ENCODE assay signal across 8 mouse cellular contexts in the genomic region with DNA sequence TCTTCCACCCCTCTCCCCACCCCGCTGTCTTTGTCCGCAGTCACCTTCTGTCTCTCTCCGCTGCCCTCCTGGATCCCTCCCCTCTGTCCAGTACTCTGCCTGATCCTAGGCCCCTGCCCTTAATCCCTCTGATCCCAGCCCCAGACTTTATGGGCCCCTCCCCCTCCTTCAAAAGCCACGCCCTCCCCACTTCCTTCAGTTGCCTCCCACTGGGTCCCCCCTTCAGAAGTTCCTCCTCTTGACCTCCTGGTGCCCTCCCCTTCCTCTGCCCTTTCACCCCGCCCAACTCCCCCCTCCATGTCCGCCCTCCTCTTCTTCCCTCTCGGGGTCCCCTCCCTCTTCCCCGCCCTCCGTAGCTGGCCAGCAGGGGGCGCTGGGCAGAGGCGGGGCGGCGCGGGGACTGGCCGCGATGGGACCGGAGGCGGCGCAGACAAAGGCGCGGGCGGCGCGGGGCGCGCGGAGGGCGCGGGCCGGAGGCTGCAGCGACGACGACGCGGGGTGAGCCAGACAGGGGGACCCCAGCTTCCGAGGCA. TPM values are rescaled to one million over a fixed set of nuclear protein-coding genes. Genes with fewer than 3 reads are reported as not detected.
DNase-seq lines count a peak whose midpoint lies in the region; ATAC-seq and TF ChIP-seq lines count a peak whose summit lies in the region.

A gene (plus strand): TSS at position 225 of the 533 bp plus-strand sequence.

- 3% methylated on average over 36 of the region's 36 CpGs for WGBS in bone marrow, adult 2 months
- 2% methylated on average over 36 of the region's 36 CpGs for WGBS in heart, embryonic 10.5 days
- WGBS in kidney, embryonic 15.5 days: under 1% methylated on average over 36 of the region's 36 CpGs

- peak within 1 kb of the TSS; percentile 79 for H3K4me2 ChIP-seq in kidney, embryonic 15.5 days

- peak; percentile 24; the same call in 1 of the 2 replicates for TF ChIP-seq POLR2A in bone marrow, adult 2 months (IDR thresholded peaks at IDR 0.05; ENCODE audit: borderline replicate concordance, control insufficient read depth, low read depth, low read length)
- peak; percentile 77 for TF ChIP-seq POLR2A in embryonic fibroblast, embryonic 13.5 days (IDR thresholded peaks at IDR 0.05; ENCODE audit: low read depth, low read length)

- peak within 1 kb of the TSS; percentile 98 for H3K9ac ChIP-seq in kidney, embryonic 15.5 days

- no peaks in the 10 kb centered on the region for H3K27me3 ChIP-seq in heart, embryonic 10.5 days (ENCODE audit: insufficient read depth, poor library complexity, severe bottlenecking)
- H3K27me3 ChIP-seq in kidney, embryonic 15.5 days: no peaks in the 10 kb centered on the region

- no peaks in the 10 kb centered on the region; the same call in none of the 2 replicates for H3K4me1 ChIP-seq in bone marrow, adult 2 months (ENCODE audit: control insufficient read depth, insufficient read depth, low read length)
- H3K4me1 ChIP-seq in embryonic fibroblast, embryonic 13.5 days (ENCODE audit: control insufficient read depth, insufficient read depth, low read length): no peaks in the 10 kb centered on the region
- peaks cover 54% of the 10 kb centered on the region for H3K4me1 ChIP-seq in heart, embryonic 10.5 days
- H3K4me1 ChIP-seq in kidney, embryonic 15.5 days: peaks cover 48% of the 10 kb centered on the region

- peak within 1 kb of the TSS; percentile 30; the same call in 1 of the 2 replicates for H3K27ac ChIP-seq in bone marrow, adult 2 months (ENCODE audit: control insufficient read depth, insufficient read depth, low read depth, low read length, poor library complexity)
- peak within 1 kb of the TSS; percentile 29 for H3K27ac ChIP-seq in embryonic fibroblast, embryonic 13.5 days (ENCODE audit: insufficient read depth, low read length)
- peak within 1 kb of the TSS; percentile 95 for H3K27ac ChIP-seq in heart, embryonic 10.5 days
- H3K27ac ChIP-seq in kidney, embryonic 15.5 days: peak within 1 kb of the TSS; percentile 90

- peak; percentile 97 for DNase-seq in 416B (ENCODE audit: low read depth)
- DNase-seq in heart, embryonic 10.5 days (ENCODE audit: low spot score): peak; percentile 95
- peak; percentile 86 for DNase-seq in liver
- DNase-seq in spleen, postnatal 4 days (ENCODE audit: low spot score in 2 of 2): peak; percentile 84 to 95

- peak within 1 kb of the TSS; percentile 81 for H3K4me3 ChIP-seq in bone marrow, adult 2 months (replicated peaks; ENCODE audit: control insufficient read depth, low read depth, low read length)
- peak within 1 kb of the TSS; percentile 70 for H3K4me3 ChIP-seq in embryonic fibroblast, embryonic 13.5 days (ENCODE audit: insufficient read depth, low read length)
- H3K4me3 ChIP-seq in heart, embryonic 10.5 days: peak within 1 kb of the TSS; percentile 85
- H3K4me3 ChIP-seq in kidney, embryonic 15.5 days (replicated peaks): peak within 1 kb of the TSS; percentile 88

- no peaks in the 10 kb centered on the region for H3K9me3 ChIP-seq in heart, embryonic 10.5 days
- H3K9me3 ChIP-seq in kidney, embryonic 15.5 days (replicated peaks): no peaks in the 10 kb centered on the region

- peak; percentile 90 for ATAC-seq in kidney, embryonic 15.5 days (replicated peaks; ENCODE audit: low FRiP score)
- peak; percentile 91 for ATAC-seq in monocyte, adult 5-6 weeks (replicated peaks; ENCODE audit: insufficient number of reproducible peaks, low FRiP score, low TSS enrichment, poor library complexity, severe bottlenecking)

- peak; percentile 68; the same call in 1 of the 2 replicates for TF ChIP-seq CTCF in bone marrow, adult 2 months (IDR thresholded peaks at IDR 0.05; ENCODE audit: control insufficient read depth, insufficient read depth, low read length)
- TF ChIP-seq CTCF in embryonic fibroblast, embryonic 13.5 days (IDR thresholded peaks at IDR 0.05; ENCODE audit: borderline replicate concordance, insufficient read depth, low read length): peak; percentile 44; the same call in 1 of the 2 replicates

- H3K36me3 ChIP-seq in heart, embryonic 10.5 days: peaks cover 34% of the 10 kb centered on the region
- peaks cover 31% of the 10 kb centered on the region for H3K36me3 ChIP-seq in kidney, embryonic 15.5 days

RNA-seq across cellular contexts. Expression of the gene that starts here (rescaled TPM):
- polyA plus RNA-seq in bone marrow, adult 2 months (2011; ENCODE audit: insufficient read depth, insufficient read length, low replicate concordance, missing spikeins): 12.1 and 25.6 TPM in 2 replicates
- polyA plus RNA-seq in embryonic fibroblast, embryonic 13.5 days (2011; ENCODE audit: insufficient read length, low read depth, missing spikeins): 42.2 and 54.0 TPM in 2 replicates
- polyA plus RNA-seq in heart, embryonic 10.5 days (2016; fragmentation: Nextera tagmentation; extraction: Ambion mirVana): 42.7 and 80.5 TPM in 2 replicates
- 69.5 and 79.9 TPM in 2 replicates for polyA plus RNA-seq in kidney, embryonic 15.5 days (2015; fragmentation: Nextera tagmentation; extraction: Ambion mirVana)
- 2.0 to 3.7 TPM (median 3.4 TPM) in 3 replicates for total RNA-seq in monocyte, adult 5-6 weeks (2017)

Comparison
In these comparisons a context has a peak if more than half of its experiments do, and no peak if none do; other contexts are left out.
1. Peak in every context shown above with its lines: DNase-seq, ATAC-seq, H3K4me3 ChIP-seq and H3K27ac ChIP-seq.
2. H3K27ac ChIP-seq: peak in every context shown above with its lines; median percentile 95 in heart, embryonic 10.5 days; 90 in kidney, embryonic 15.5 days; 30 in bone marrow, adult 2 months; 29 in embryonic fibroblast, embryonic 13.5 days.